Mouse (Mus musculus) olfactory bulb, adult 2 months (tissue): Measurements from ENCODE around the gene Clybl.

Source experiments
- CTCF ChIP-seq: fragments of 200-500 bp; IDR thresholded peaks from 2 replicates; pipeline ENCODE4 v1.5.1; 2012; ENCODE audit warnings: low read depth, mild to moderate bottlenecking, low read length, moderate library complexity; ENCODE audit not compliant: insufficient read depth
- POLR2A ChIP-seq: fragments of 200-500 bp; IDR thresholded peaks from 2 replicates; pipeline ENCODE4 v1.6.1; 2012; ENCODE audit warnings: mild to moderate bottlenecking, low read depth, low read length, moderate library complexity; ENCODE audit not compliant: insufficient read depth

DNA sequence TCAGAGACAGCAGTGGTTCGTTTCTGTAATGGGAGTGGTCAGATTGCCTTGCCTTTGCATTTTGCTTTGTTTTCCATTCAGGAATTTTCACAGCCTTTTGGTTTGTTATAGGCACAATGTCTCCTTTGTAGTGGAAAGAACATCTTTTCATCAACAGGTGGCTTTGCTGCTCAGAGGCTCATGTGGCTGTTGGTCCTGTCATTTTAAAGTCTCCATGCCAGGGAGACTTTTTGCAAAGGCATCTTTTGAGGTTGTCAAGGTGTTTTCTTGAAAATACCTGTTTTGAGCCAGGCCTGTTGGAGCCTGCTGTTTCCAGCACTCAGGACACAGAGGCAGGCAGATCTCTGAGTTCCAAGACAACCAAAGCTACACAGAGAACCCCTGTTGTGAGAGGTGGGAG is 41.4 kb upstream of the Clybl start:
- TF ChIP-seq CTCF (no peak), POLR2A (no peak)
